Mouse (Mus musculus): ENCODE results near the gene Runx2. TPM values are rescaled to one million over a fixed set of nuclear protein-coding genes. Genes with fewer than 3 reads are reported as not detected.

Runx2 gene
- polyA plus RNA-seq, 1 experiment, result 21.5 TPM

- TF ChIP-seq CTCF (IDR thresholded peaks at IDR 0.05; ENCODE audit: control insufficient read depth, insufficient read depth, low read length), result no peak
- TF ChIP-seq POLR2A (IDR thresholded peaks at IDR 0.05; ENCODE audit: borderline replicate concordance, control insufficient read depth, low read depth, low read length), result no peak
- H3K27ac ChIP-seq (ENCODE audit: control insufficient read depth, insufficient read depth, low read depth, low read length, poor library complexity), result no peak overlapping the region
- H3K4me1 ChIP-seq (ENCODE audit: control insufficient read depth, insufficient read depth, low read length), result no peaks in the 10 kb centered on the region
- WGBS, result 57% methylated on average over 4 of the region's 4 CpGs
- no peak overlapping the region for H3K4me3 ChIP-seq (replicated peaks; ENCODE audit: control insufficient read depth, low read depth, low read length)
Observed at GRCm38 (mm10) chr17:44819816-44820215, 5.2 kb upstream of the Runx2 start.

- H3K4me1 ChIP-seq (ENCODE audit: control insufficient read depth, insufficient read depth, low read length), result no peaks in the 10 kb centered on the region; the same call in 1 of the 2 replicates
Observed at GRCm38 (mm10) chr17:44818825-44819224, 4.2 kb upstream of the Runx2 start.

GRCm38 (mm10) chr17:44807031-44807430 lies 7.6 kb downstream of the Runx2 start:
- H3K4me1 ChIP-seq (ENCODE audit: control insufficient read depth, insufficient read depth, low read length), result no peaks in the 10 kb centered on the region
- WGBS, result 60% methylated on average over 1 of the region's 1 CpGs
- TF ChIP-seq POLR2A (IDR thresholded peaks at IDR 0.05; ENCODE audit: borderline replicate concordance, control insufficient read depth, low read depth, low read length) (no peak), CTCF (IDR thresholded peaks at IDR 0.05; ENCODE audit: control insufficient read depth, insufficient read depth, low read length) (no peak)
- no peak overlapping the region for H3K27ac ChIP-seq (ENCODE audit: control insufficient read depth, insufficient read depth, low read depth, low read length, poor library complexity)
- H3K4me3 ChIP-seq (replicated peaks; ENCODE audit: control insufficient read depth, low read depth, low read length), result no peak overlapping the region

More at GRCm38 (mm10) chr17:44818825-44819224, 4.2 kb upstream of the Runx2 start:
- Histone ChIP-seq H3K27ac (ENCODE audit: control insufficient read depth, insufficient read depth, low read depth, low read length, poor library complexity) (no peak overlapping the region), H3K4me3 (replicated peaks; ENCODE audit: control insufficient read depth, low read depth, low read length) (no peak overlapping the region)
- 5% methylated on average over 2 of the region's 2 CpGs for WGBS
- TF ChIP-seq CTCF (IDR thresholded peaks at IDR 0.05; ENCODE audit: control insufficient read depth, insufficient read depth, low read length) (no peak), POLR2A (IDR thresholded peaks at IDR 0.05; ENCODE audit: borderline replicate concordance, control insufficient read depth, low read depth, low read length) (no peak)

GRCm38 (mm10) chr17:44797331-44797730 lies 17.3 kb downstream of the Runx2 start:
- Histone ChIP-seq H3K4me3 (replicated peaks; ENCODE audit: control insufficient read depth, low read depth, low read length) (no peak overlapping the region), H3K27ac (ENCODE audit: control insufficient read depth, insufficient read depth, low read depth, low read length, poor library complexity) (no peak overlapping the region), H3K4me1 (ENCODE audit: control insufficient read depth, insufficient read depth, low read length) (no peaks in the 10 kb centered on the region; the same call in 1 of the 2 replicates)
- WGBS, result 61% methylated on average over 3 of the region's 3 CpGs
- TF ChIP-seq CTCF (IDR thresholded peaks at IDR 0.05; ENCODE audit: control insufficient read depth, insufficient read depth, low read length), result no peak
- no peak for TF ChIP-seq POLR2A (IDR thresholded peaks at IDR 0.05; ENCODE audit: borderline replicate concordance, control insufficient read depth, low read depth, low read length)

GRCm38 (mm10) chr17:44792218-44792917 lies 22.2 kb downstream of the Runx2 start:
- 33% methylated on average over 12 of the region's 12 CpGs for WGBS
- H3K4me3 ChIP-seq (replicated peaks; ENCODE audit: control insufficient read depth, low read depth, low read length), result no peak overlapping the region
- TF ChIP-seq POLR2A (IDR thresholded peaks at IDR 0.05; ENCODE audit: borderline replicate concordance, control insufficient read depth, low read depth, low read length) (no peak), CTCF (IDR thresholded peaks at IDR 0.05; ENCODE audit: control insufficient read depth, insufficient read depth, low read length) (no peak)

GRCm38 (mm10) chr17:44788982-44789747 lies 25.4 kb downstream of the Runx2 start:
- 59% methylated on average over 5 of the region's 5 CpGs for WGBS
- Histone ChIP-seq H3K4me1 (ENCODE audit: control insufficient read depth, insufficient read depth, low read length) (peaks cover 1% of the 10 kb centered on the region; the same call in 1 of the 2 replicates), H3K4me3 (replicated peaks; ENCODE audit: control insufficient read depth, low read depth, low read length) (no peak overlapping the region), H3K27ac (ENCODE audit: control insufficient read depth, insufficient read depth, low read depth, low read length, poor library complexity) (no peak overlapping the region)
- TF ChIP-seq POLR2A (IDR thresholded peaks at IDR 0.05; ENCODE audit: borderline replicate concordance, control insufficient read depth, low read depth, low read length), result no peak
- no peak for TF ChIP-seq CTCF (IDR thresholded peaks at IDR 0.05; ENCODE audit: control insufficient read depth, insufficient read depth, low read length)

More at GRCm38 (mm10) chr17:44792218-44792917, 22.2 kb downstream of the Runx2 start:
- H3K27ac ChIP-seq (ENCODE audit: control insufficient read depth, insufficient read depth, low read depth, low read length, poor library complexity), result no peak overlapping the region
- peaks cover 1% of the 10 kb centered on the region; the same call in 1 of the 2 replicates for H3K4me1 ChIP-seq (ENCODE audit: control insufficient read depth, insufficient read depth, low read length)

GRCm38 (mm10) chr17:44783143-44783542 lies 31.5 kb downstream of the Runx2 start:
- TF ChIP-seq CTCF (IDR thresholded peaks at IDR 0.05; ENCODE audit: control insufficient read depth, insufficient read depth, low read length), result no peak
- no peak for TF ChIP-seq POLR2A (IDR thresholded peaks at IDR 0.05; ENCODE audit: borderline replicate concordance, control insufficient read depth, low read depth, low read length)
- H3K4me1 ChIP-seq (ENCODE audit: control insufficient read depth, insufficient read depth, low read length), result no peaks in the 10 kb centered on the region; the same call in 1 of the 2 replicates
- H3K27ac ChIP-seq (ENCODE audit: control insufficient read depth, insufficient read depth, low read depth, low read length, poor library complexity), result no peak overlapping the region; the same call in 1 of the 2 replicates
- 38% methylated on average over 2 of the region's 2 CpGs for WGBS
- H3K4me3 ChIP-seq (replicated peaks; ENCODE audit: control insufficient read depth, low read depth, low read length), result no peak overlapping the region

GRCm38 (mm10) chr17:44782366-44782765 lies 32.2 kb downstream of the Runx2 start:
- Histone ChIP-seq H3K4me3 (replicated peaks; ENCODE audit: control insufficient read depth, low read depth, low read length) (no peak overlapping the region), H3K4me1 (ENCODE audit: control insufficient read depth, insufficient read depth, low read length) (no peaks in the 10 kb centered on the region; the same call in 1 of the 2 replicates), H3K27ac (ENCODE audit: control insufficient read depth, insufficient read depth, low read depth, low read length, poor library complexity) (no peak overlapping the region)
- TF ChIP-seq POLR2A (IDR thresholded peaks at IDR 0.05; ENCODE audit: borderline replicate concordance, control insufficient read depth, low read depth, low read length) (no peak), CTCF (IDR thresholded peaks at IDR 0.05; ENCODE audit: control insufficient read depth, insufficient read depth, low read length) (no peak)
- 75% methylated on average over 4 of the region's 4 CpGs for WGBS
